Mouse (Mus musculus) liver, adult 2 months (tissue): ENCODE data around the gene Fam57b.

Experiments used
- CTCF ChIP-seq: fragments of 200-500 bp; IDR thresholded peaks from 2 replicates; pipeline ENCODE4 v1.5.1; 2011; ENCODE audit warnings: low read depth, low read length, control low read depth
- POLR2A ChIP-seq: fragments of 200-500 bp; IDR thresholded peaks from 2 replicates; pipeline ENCODE4 v1.6.1; 2011; ENCODE audit warnings: low read length, control low read depth; ENCODE audit not compliant: insufficient read depth; ENCODE audit errors: extremely low read depth

GRCm38 (mm10) chr7:126823940-126824339, 26.5 kb downstream of the Fam57b start:
- TF ChIP-seq CTCF (no peak), POLR2A (no peak)
